Mouse (Mus musculus) lung, adult 2 months (tissue): ENCODE results near the gene Gm10153.

Source experiments
- CTCF ChIP-seq: fragments of 200-500 bp; IDR thresholded peaks from 2 replicates; pipeline ENCODE4 v1.5.1; 2011; ENCODE audit warnings: mild to moderate bottlenecking, low read length, control low read depth; ENCODE audit not compliant: insufficient read depth
- POLR2A ChIP-seq: fragments of 200-500 bp; IDR thresholded peaks from 2 replicates; pipeline ENCODE4 v1.6.1; 2011; ENCODE audit warnings: low read depth, mild to moderate bottlenecking, control low read depth, low read length, borderline replicate concordance; ENCODE audit errors: extremely low read depth

DNA sequence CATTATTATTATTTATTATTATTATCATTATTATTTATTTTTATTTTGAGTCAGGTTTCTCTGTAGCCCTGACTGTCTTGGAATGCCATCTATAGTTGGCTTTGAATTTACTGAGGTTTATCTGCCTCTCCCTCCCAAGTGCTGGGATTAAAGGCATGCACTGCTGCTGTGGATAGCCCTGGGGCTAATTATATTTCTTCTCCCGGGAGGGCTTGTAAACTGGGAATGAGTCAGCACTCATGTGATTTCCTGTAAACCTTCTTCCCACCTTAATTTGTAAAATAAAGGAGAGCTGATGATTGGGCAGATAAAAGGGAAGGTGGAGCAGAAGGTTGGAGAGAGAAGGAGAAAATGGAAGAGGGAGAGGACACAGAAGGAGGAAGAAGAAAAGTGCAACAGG lies 49.5 kb downstream of the Gm10153 start:
- no peak for TF ChIP-seq POLR2A
- TF ChIP-seq CTCF: no peak
